Mouse (Mus musculus) lung, postnatal 0 days (tissue): ENCODE measurements around the gene Olfr354. TPM values are rescaled to one million over a fixed set of nuclear protein-coding genes. Genes with fewer than 3 reads are reported as not detected.

Experiments used
- ATAC-seq: fragments of 200-750 bp; cut with Nextera tagmentation; 2 replicates; pipeline ENCODE4 v1.8.0; 2017; ENCODE audit warnings: moderate library complexity
- DNase-seq: peaks from one replicate; pipeline ENCODE4 v3.0.0-alpha.2; 2016; ENCODE audit warnings: low spot score
- H3K27ac ChIP-seq: fragments of 300-500 bp; sonication (generic); 2 replicates; pipeline ENCODE4 v1.5.1; 2014; ENCODE audit warnings: antibody characterized with exemption, mild to moderate bottlenecking, low read length, mixed read lengths
- H3K27me3 ChIP-seq: fragments of 300-500 bp; sonication (generic); replicated peaks from 2 replicates; pipeline ENCODE4 v1.6.1; 2014; ENCODE audit warnings: low read length, mixed read lengths; ENCODE audit not compliant: insufficient read depth
- H3K36me3 ChIP-seq: fragments of 300-500 bp; sonication (generic); 2 replicates; pipeline ENCODE4 v1.6.1; 2014; ENCODE audit warnings: low read length, mixed read lengths; ENCODE audit not compliant: insufficient read depth
- H3K4me1 ChIP-seq: fragments of 300-500 bp; sonication (generic); 2 replicates; pipeline ENCODE4 v1.6.1; 2014; ENCODE audit warnings: antibody characterized with exemption, low read depth, low read length, mixed read lengths; ENCODE audit not compliant: insufficient read depth
- H3K4me2 ChIP-seq: fragments of 300-500 bp; sonication (generic); replicated peaks from 2 replicates; pipeline ENCODE4 v1.6.1; 2014; ENCODE audit warnings: low read depth, mild to moderate bottlenecking, low read length, moderate library complexity, mixed read lengths
- H3K4me3 ChIP-seq: fragments of 300-500 bp; sonication (generic); 2 replicates; pipeline ENCODE4 v1.5.1; 2014; ENCODE audit warnings: low read depth, low read length
- H3K9ac ChIP-seq: fragments of 300-500 bp; sonication (generic); replicated peaks from 2 replicates; pipeline ENCODE4 v1.6.1; 2014; ENCODE audit warnings: low read depth, mild to moderate bottlenecking
- H3K9me3 ChIP-seq: fragments of 300-500 bp; sonication (generic); 2 replicates; pipeline ENCODE4 v1.6.1; 2016; ENCODE audit warnings: low read length, mixed read lengths
- CTCF ChIP-seq: IDR thresholded peaks from 2 replicates; pipeline ENCODE4 v1.5.1; 2016; ENCODE audit warnings: antibody characterized with exemption, mild to moderate bottlenecking
- EP300 ChIP-seq: IDR thresholded peaks from 2 replicates; pipeline ENCODE4 v1.6.1; 2016; ENCODE audit warnings: antibody characterized with exemption, mild to moderate bottlenecking, control low read depth
- WGBS: fragments of 180-500 bp; shearing (Covaris S2); extraction: QIAGEN DNeasy Blood & Tissue Kit; methylation state at CpG from one replicate; pipeline ENCODE4 v1.1.7; 2014; 5-methylcytosine and 5-hydroxymethylcytosine counted together
- polyA plus RNA-seq: library from polyadenylated mRNA; unstranded; fragments of >200 nt; fragmentation: Nextera tagmentation; extraction: Ambion mirVana; gene quantifications from 2 replicates; pipeline ENCODE4 v1.2.1, GENCODE M21; 2015

Olfr354 gene
- not detected in 2 replicates for polyA plus RNA-seq

- H3K4me3 ChIP-seq, result no peak within 1 kb of the TSS
- H3K36me3 ChIP-seq, result no peaks in the 10 kb centered on the region
- no peak within 1 kb of the TSS for H3K27ac ChIP-seq
- no peak for ATAC-seq
- H3K9ac ChIP-seq, result no peak within 1 kb of the TSS
- no peaks in the 10 kb centered on the region for H3K4me1 ChIP-seq
- no peaks in the 10 kb centered on the region for H3K27me3 ChIP-seq
- H3K4me2 ChIP-seq, result no peak within 1 kb of the TSS
- TF ChIP-seq CTCF (no peak), EP300 (no peak)
- no peak for DNase-seq
- no peaks in the 10 kb centered on the region for H3K9me3 ChIP-seq
Observed at GRCm38 (mm10) chr2:36905380-36905779, at the start of gene Olfr354. TSS of gene Olfr354 (plus strand) at chr2:36905680.

DNA sequence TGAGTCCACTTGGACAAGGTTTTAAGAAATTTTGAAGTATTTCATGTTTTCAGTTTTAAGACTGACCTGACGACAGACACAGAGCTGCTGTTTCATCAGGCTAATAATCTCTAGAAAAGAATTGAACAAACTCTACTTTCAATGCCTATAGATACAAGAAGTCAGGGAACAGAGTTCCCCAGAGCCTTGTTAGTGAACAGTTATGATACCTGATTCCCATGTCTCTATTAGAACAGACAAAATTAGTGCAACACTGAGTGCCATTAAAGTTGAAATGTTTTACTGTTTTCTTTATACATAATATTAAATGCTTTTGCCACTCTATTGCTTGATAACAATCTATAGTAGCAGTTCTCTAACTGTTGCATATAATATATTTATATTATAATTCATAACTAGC, 42.9 kb upstream of the Olfr354 start, which contains the start of gene Olfr351:
Gene Olfr351, minus strand, starts transcription at position 101 of the 400 bp plus-strand sequence.
- Histone ChIP-seq H3K9ac (no peak within 1 kb of the TSS), H3K27ac (no peak within 1 kb of the TSS), H3K36me3 (no peaks in the 10 kb centered on the region), H3K4me1 (no peaks in the 10 kb centered on the region), H3K4me2 (no peak within 1 kb of the TSS), H3K9me3 (no peaks in the 10 kb centered on the region), H3K27me3 (no peaks in the 10 kb centered on the region), H3K4me3 (no peak within 1 kb of the TSS)
- TF ChIP-seq CTCF (no peak), EP300 (no peak)
- DNase-seq, result no peak
- no peak for ATAC-seq
- 64% methylated on average over 1 of the region's 1 CpGs for WGBS

DNA sequence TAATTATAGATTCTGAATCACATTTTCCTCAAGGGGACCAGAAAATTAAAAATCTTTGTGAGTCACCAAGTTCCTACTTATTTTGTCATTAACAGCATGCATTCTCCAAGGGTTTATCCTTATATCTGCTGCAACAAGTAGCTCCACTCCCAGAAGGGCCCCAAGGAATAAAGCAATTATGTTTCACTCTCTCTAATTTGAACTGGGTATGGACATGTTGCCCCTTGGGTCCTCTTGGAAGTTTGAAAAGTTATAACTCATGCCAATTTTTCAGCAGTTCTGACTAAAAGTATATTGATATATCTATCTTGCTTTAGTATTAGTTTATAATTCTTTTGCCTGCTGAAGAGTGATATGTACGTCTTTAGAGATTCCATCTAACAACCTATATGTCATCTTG, 37.3 kb upstream of the Olfr354 start, which contains the start of gene Olfr352:
Gene Olfr352, plus strand, starts transcription at position 301 of the 400 bp plus-strand sequence.
- no peak for TF ChIP-seq EP300
- no peak for TF ChIP-seq CTCF
- Histone ChIP-seq H3K4me1 (no peaks in the 10 kb centered on the region), H3K9me3 (no peaks in the 10 kb centered on the region), H3K36me3 (no peaks in the 10 kb centered on the region), H3K27ac (no peak within 1 kb of the TSS), H3K27me3 (no peaks in the 10 kb centered on the region), H3K9ac (no peak within 1 kb of the TSS), H3K4me2 (no peak within 1 kb of the TSS), H3K4me3 (no peak within 1 kb of the TSS)
- DNase-seq (no peak), ATAC-seq (no peak)
- WGBS, result 74% methylated on average over 1 of the region's 1 CpGs

GRCm38 (mm10) chr2:36892836-36893235, 12.6 kb upstream of the Olfr354 start, which contains the start of gene Olfr353:
TSS of gene Olfr353 (minus strand) at chr2:36892936.
- TF ChIP-seq EP300 (no peak), CTCF (no peak)
- Histone ChIP-seq H3K27me3 (no peaks in the 10 kb centered on the region), H3K9me3 (no peaks in the 10 kb centered on the region), H3K4me2 (no peak within 1 kb of the TSS), H3K36me3 (no peaks in the 10 kb centered on the region), H3K4me3 (no peak within 1 kb of the TSS), H3K9ac (no peak within 1 kb of the TSS), H3K4me1 (no peaks in the 10 kb centered on the region), H3K27ac (no peak within 1 kb of the TSS)
- ATAC-seq (no peak), DNase-seq (no peak)

DNA sequence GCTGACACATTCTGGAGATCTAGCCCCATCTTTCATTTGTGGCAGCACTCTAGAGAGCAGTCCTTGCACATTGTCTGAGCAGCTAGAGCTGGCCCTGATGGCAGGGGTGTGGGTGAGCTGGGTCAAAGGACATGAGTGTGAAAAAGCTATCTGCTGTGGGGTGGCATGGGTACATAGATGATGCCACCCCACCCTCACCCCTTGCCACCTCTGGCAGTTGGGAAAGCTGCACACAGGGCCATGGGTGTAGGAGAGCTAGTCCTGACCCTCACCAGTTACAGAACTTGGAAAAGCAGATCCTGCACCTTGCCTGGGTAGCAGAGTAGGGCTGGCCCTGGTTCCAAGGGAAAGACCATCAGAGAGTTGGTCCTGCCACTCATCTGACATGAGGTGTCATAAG, 8.4 kb upstream of the Olfr354 start:
- no peak for ATAC-seq

DNA sequence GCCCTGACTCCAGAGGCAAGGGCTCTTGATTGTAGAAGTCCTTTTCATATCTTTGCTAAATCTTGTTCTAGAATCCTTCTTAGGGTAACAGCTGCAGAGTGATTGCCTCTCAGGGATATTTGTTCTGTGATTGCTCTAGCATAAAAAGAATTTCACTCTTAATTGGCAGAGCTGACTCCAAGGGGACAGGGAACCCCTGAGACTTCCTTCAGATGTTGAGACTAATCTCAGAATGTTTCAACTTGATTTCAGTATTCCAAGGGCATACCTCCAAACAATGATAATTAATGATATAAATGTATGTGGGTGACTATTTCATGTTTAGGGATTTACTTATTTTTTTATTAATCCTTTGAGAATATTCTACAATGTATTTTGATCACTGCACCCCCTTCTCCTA, 23.3 kb downstream of the Olfr354 start, which contains the start of gene Olfr355:
Gene Olfr355, minus strand, starts transcription at position 101 of the 400 bp plus-strand sequence.
- H3K9me3 ChIP-seq, result no peaks in the 10 kb centered on the region
- no peak within 1 kb of the TSS for H3K4me3 ChIP-seq
- no peaks in the 10 kb centered on the region for H3K4me1 ChIP-seq
- TF ChIP-seq CTCF (no peak), EP300 (no peak)
- H3K27me3 ChIP-seq, result no peaks in the 10 kb centered on the region
- H3K9ac ChIP-seq, result no peak within 1 kb of the TSS
- no peak for ATAC-seq
- no peaks in the 10 kb centered on the region for H3K36me3 ChIP-seq
- no peak within 1 kb of the TSS for H3K4me2 ChIP-seq
- DNase-seq, result no peak
- no peak within 1 kb of the TSS for H3K27ac ChIP-seq

More for the DNA sequence above, 8.4 kb upstream of the Olfr354 start:
- Histone ChIP-seq H3K9ac (no peak overlapping the region), H3K4me2 (no peak overlapping the region), H3K27ac (no peak overlapping the region), H3K36me3 (no peaks in the 10 kb centered on the region), H3K4me1 (no peaks in the 10 kb centered on the region), H3K9me3 (no peaks in the 10 kb centered on the region), H3K27me3 (no peaks in the 10 kb centered on the region), H3K4me3 (no peak overlapping the region)
- no peak for DNase-seq
- TF ChIP-seq CTCF, result no peak

GRCm38 (mm10) chr2:36936821-36937220, 31.3 kb downstream of the Olfr354 start, which contains the start of gene Olfr356:
TSS of gene Olfr356 (plus strand) at chr2:36937121.
- ATAC-seq (no peak), DNase-seq (no peak)
- 79% methylated on average over 2 of the region's 2 CpGs for WGBS
- H3K27ac ChIP-seq, result no peak within 1 kb of the TSS
- H3K4me2 ChIP-seq, result no peak within 1 kb of the TSS
- TF ChIP-seq EP300, result no peak
- no peak for TF ChIP-seq CTCF
- H3K4me3 ChIP-seq, result no peak within 1 kb of the TSS
- no peaks in the 10 kb centered on the region for H3K9me3 ChIP-seq
- H3K27me3 ChIP-seq, result no peaks in the 10 kb centered on the region
- no peaks in the 10 kb centered on the region for H3K36me3 ChIP-seq
- no peaks in the 10 kb centered on the region for H3K4me1 ChIP-seq
- H3K9ac ChIP-seq, result no peak within 1 kb of the TSS

Other genes with a start within 250 kb of the Olfr354 start
- not detected in 2 replicates for gene Olfr346, start 219.9 kb upstream of the Olfr354 start, polyA plus RNA-seq
- gene Olfr347, start 173.8 kb upstream of the Olfr354 start, polyA plus RNA-seq, result not detected in 2 replicates
- not detected in 2 replicates for gene Olfr348, start 121.4 kb upstream of the Olfr354 start, polyA plus RNA-seq
- not detected in 2 replicates for gene Olfr50, start 115.1 kb upstream of the Olfr354 start, polyA plus RNA-seq
- gene Olfr3, start 88.6 kb upstream of the Olfr354 start, polyA plus RNA-seq, result not detected in 2 replicates
- not detected in 2 replicates for gene Olfr350, start 59.4 kb upstream of the Olfr354 start, polyA plus RNA-seq
- gene Olfr351, start 43.0 kb upstream of the Olfr354 start, polyA plus RNA-seq, result not detected in 2 replicates
- not detected in 2 replicates for gene Olfr352, start 37.2 kb upstream of the Olfr354 start, polyA plus RNA-seq
- not detected in 2 replicates for gene Olfr353, start 12.7 kb upstream of the Olfr354 start, polyA plus RNA-seq
- not detected in 2 replicates for gene Olfr355, start 23.2 kb downstream of the Olfr354 start, polyA plus RNA-seq
- gene Olfr356, start 31.4 kb downstream of the Olfr354 start, polyA plus RNA-seq, result not detected in 2 replicates
- not detected in 2 replicates for gene Olfr357, start 88.1 kb downstream of the Olfr354 start, polyA plus RNA-seq
- gene Olfr358, start 103.7 kb downstream of the Olfr354 start, polyA plus RNA-seq, result not detected in 2 replicates
- not detected in 2 replicates for gene Olfr360, start 160.1 kb downstream of the Olfr354 start, polyA plus RNA-seq
- gene Olfr361, start 183.6 kb downstream of the Olfr354 start, polyA plus RNA-seq, result not detected in 2 replicates
- gene Olfr362, start 212.2 kb downstream of the Olfr354 start, polyA plus RNA-seq, result not detected in 2 replicates
- gene Olfr364-ps1, start 233.6 kb downstream of the Olfr354 start, polyA plus RNA-seq, result not detected in 2 replicates